Mouse (Mus musculus) neural tube, embryonic 12.5 days (tissue): ENCODE results near the gene Gm49368. TPM values are rescaled to one million over a fixed set of nuclear protein-coding genes. Genes with fewer than 3 reads are reported as not detected.

Source experiments
- ATAC-seq: fragments of 200-750 bp; cut with Nextera tagmentation; 2 replicates; pipeline ENCODE4 v1.8.0; 2017; ENCODE audit warnings: low read depth, mild to moderate bottlenecking, moderate TSS enrichment, moderate library complexity; ENCODE audit not compliant: low FRiP score
- H3K27ac ChIP-seq: fragments of 300-500 bp; sonication (generic); 2 replicates; pipeline ENCODE4 v1.5.1; 2016
- H3K27me3 ChIP-seq: fragments of 300-500 bp; sonication (generic); replicated peaks from 2 replicates; pipeline ENCODE4 v1.6.1; 2016; ENCODE audit warnings: mild to moderate bottlenecking
- H3K36me3 ChIP-seq: fragments of 300-500 bp; sonication (generic); 2 replicates; pipeline ENCODE4 v1.6.1; 2016; ENCODE audit warnings: mild to moderate bottlenecking
- H3K4me1 ChIP-seq: fragments of 300-500 bp; sonication (generic); 2 replicates; pipeline ENCODE4 v1.6.1; 2016
- H3K4me2 ChIP-seq: fragments of 300-500 bp; sonication (generic); replicated peaks from 2 replicates; pipeline ENCODE4 v1.6.1; 2016; ENCODE audit warnings: mild to moderate bottlenecking
- H3K4me3 ChIP-seq: fragments of 300-500 bp; sonication (generic); 2 replicates; pipeline ENCODE4 v1.5.1; 2016
- H3K9ac ChIP-seq: fragments of 300-500 bp; sonication (generic); 2 replicates; pipeline ENCODE4 v1.6.1; 2016; ENCODE audit warnings: mild to moderate bottlenecking
- H3K9me3 ChIP-seq: fragments of 300-500 bp; sonication (generic); 2 replicates; pipeline ENCODE4 v1.6.1; 2016; ENCODE audit warnings: mild to moderate bottlenecking
- WGBS: fragments of 180-500 bp; shearing (Covaris S2); methylation state at CpG from one replicate; pipeline ENCODE4 v1.1.7; 2016; 5-methylcytosine and 5-hydroxymethylcytosine counted together
- polyA plus RNA-seq: library from polyadenylated mRNA; unstranded; fragments of >200 nt; fragmentation: Nextera tagmentation; extraction: Ambion mirVana; gene quantifications from 2 replicates; pipeline ENCODE4 v1.2.1, GENCODE M21; 2016

Gene Gm49368
- polyA plus RNA-seq, 1 experiment from 2014 or later, result not detected

DNA sequence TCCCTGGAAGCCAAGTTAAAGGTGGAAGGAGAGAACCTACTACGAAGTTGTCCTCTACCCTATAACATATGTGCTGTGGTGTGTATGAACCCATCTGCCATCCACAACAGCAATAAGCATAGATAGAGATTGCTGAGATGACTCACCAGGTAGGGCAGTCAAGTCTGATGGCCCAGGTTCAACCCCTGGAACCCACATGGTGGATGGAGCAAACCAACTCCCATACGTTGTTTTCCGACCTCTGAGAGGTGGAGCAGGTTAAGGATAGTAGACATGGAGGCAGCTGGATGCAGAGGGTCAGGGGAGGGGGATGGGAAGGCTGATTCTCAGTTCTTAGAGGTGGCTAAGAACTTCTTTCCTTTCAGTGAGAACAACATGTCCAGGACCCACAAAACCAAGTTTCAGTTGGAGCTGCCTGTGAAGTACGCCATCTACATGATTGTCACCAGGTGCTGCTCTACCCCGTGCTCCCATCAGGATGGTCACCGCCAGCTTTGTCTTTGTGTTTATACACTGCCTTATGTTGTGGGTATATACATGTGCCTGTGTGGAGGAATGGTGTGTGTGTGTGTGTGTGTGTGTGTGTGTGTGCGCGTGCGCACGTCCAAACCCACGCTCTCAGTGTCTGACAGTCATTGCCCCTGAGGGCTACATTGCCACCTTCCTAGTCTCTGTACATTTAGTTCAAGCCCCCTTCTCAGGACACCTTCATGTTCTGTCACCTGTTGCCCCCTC is 52.1 kb downstream of the Gm49368 start:
- Histone ChIP-seq H3K4me1 (no peaks in the 10 kb centered on the region), H3K4me2 (no peak overlapping the region), H3K4me3 (no peak overlapping the region), H3K36me3 (no peaks in the 10 kb centered on the region), H3K27me3 (no peaks in the 10 kb centered on the region), H3K9ac (no peak overlapping the region), H3K27ac (no peak overlapping the region), H3K9me3 (no peaks in the 10 kb centered on the region)
- ATAC-seq, result no peak
- WGBS, result 90% methylated on average over 11 of the region's 11 CpGs

DNA sequence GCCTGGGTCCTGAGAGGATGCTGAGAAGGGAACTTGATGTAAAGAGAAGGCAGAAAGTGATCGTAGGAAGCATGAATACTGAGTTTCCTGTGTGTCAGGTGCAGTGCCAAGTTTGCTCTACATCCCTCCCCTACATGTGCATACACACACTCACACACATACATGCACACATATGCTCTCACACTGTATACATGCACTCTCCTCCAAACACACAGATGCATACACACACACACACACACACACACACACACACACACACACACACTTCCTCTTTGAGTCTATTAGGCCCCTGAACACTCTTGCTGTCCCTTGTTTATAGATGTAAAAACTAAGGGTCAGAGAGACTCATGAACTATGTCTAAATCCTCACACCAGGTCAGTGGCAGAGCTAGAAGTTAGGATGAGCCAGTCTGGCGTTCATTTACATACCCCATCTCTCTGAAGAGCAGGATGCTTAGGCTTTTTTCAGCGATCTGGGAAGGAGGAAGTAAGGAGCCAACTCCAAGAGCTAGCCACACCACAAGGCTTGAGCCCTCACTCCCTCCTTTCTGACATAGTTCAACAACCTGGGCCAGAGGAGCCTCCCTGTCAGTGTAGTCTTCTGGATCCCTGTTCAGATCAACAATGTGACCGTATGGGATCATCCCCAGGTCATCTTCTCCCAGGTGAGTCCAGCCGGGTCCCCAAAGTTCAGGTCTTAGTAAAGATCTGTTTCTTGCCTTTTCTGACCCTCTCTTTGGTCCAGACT is 52.9 kb downstream of the Gm49368 start:
- Histone ChIP-seq H3K4me2 (no peak overlapping the region), H3K27ac (no peak overlapping the region), H3K4me3 (no peak overlapping the region), H3K36me3 (no peaks in the 10 kb centered on the region), H3K9ac (no peak overlapping the region), H3K9me3 (no peaks in the 10 kb centered on the region), H3K4me1 (no peaks in the 10 kb centered on the region), H3K27me3 (no peaks in the 10 kb centered on the region)
- no peak for ATAC-seq
- WGBS, result 85% methylated on average over 5 of the region's 5 CpGs

- no peak for ATAC-seq
- H3K4me3 ChIP-seq, result no peak overlapping the region
- 94% methylated on average over 5 of the region's 5 CpGs for WGBS
Observed at GRCm38 (mm10) chr7:128116396-128116795, 53.9 kb downstream of the Gm49368 start.

DNA sequence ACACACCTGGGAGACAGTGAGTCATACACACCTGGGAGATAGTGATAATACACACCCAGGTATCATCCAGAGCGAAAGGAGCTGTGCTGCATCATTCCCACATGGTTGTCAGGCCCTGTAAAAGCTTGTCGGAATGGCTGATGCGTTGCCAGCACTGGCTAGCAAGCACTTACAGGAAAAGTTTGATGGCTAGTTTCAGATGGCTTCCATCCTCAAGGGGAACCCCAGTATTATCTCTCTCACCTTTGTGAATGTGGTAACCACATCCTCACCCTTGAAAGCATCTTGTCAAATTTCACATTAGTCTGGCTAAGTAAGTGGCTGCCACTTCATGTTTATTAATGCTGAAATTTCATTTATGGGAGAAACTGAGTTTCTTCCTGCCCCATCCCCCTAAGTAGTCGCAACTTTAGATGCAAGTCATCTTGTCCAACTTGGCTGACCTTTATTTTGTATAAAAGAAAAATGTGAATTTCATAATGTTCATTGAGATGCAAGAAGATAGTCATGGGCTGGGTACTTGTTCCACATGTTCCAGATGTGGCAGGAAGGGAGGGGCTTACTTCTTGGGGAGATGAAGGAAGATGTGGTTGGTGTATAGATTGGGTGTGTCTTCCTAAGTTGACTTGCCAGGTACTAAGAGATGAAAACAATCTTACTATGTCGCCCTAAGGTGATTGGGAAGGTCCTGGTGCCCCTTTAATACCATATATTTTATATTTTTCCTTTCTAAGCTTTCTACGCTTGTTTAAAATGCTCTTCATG is 57.4 kb downstream of the Gm49368 start:
- H3K9me3 ChIP-seq, result no peaks in the 10 kb centered on the region
- no peaks in the 10 kb centered on the region for H3K27me3 ChIP-seq
- H3K9ac ChIP-seq, result no peak overlapping the region
- no peaks in the 10 kb centered on the region for H3K4me1 ChIP-seq
- no peak overlapping the region for H3K4me2 ChIP-seq
- 85% methylated on average over 6 of the region's 6 CpGs for WGBS
- no peak overlapping the region for H3K4me3 ChIP-seq
- no peak for ATAC-seq
- H3K27ac ChIP-seq, result no peak overlapping the region
- no peaks in the 10 kb centered on the region for H3K36me3 ChIP-seq

More at GRCm38 (mm10) chr7:128116396-128116795, 53.9 kb downstream of the Gm49368 start:
- no peak overlapping the region for H3K27ac ChIP-seq
- no peak overlapping the region for H3K4me2 ChIP-seq
- no peak overlapping the region for H3K9ac ChIP-seq
- no peaks in the 10 kb centered on the region for H3K36me3 ChIP-seq
- no peaks in the 10 kb centered on the region for H3K27me3 ChIP-seq
- no peaks in the 10 kb centered on the region for H3K4me1 ChIP-seq
- H3K9me3 ChIP-seq, result no peaks in the 10 kb centered on the region

- no peak within 1 kb of the TSS for H3K4me3 ChIP-seq
- no peak for ATAC-seq
- no peak within 1 kb of the TSS for H3K4me2 ChIP-seq
- 88% methylated on average over 8 of the region's 8 CpGs for WGBS
- no peaks in the 10 kb centered on the region for H3K9me3 ChIP-seq
- no peaks in the 10 kb centered on the region for H3K36me3 ChIP-seq
- no peaks in the 10 kb centered on the region for H3K27me3 ChIP-seq
- H3K9ac ChIP-seq, result no peak within 1 kb of the TSS
- H3K27ac ChIP-seq, result no peak within 1 kb of the TSS
- H3K4me1 ChIP-seq, result no peaks in the 10 kb centered on the region
Observed at GRCm38 (mm10) chr7:128128741-128129720, 66.5 kb downstream of the Gm49368 start, which contains the start of gene Itgax. Gene Itgax (plus strand): TSS chr7:128129547.

- 94% methylated on average over 5 of the region's 5 CpGs for WGBS
- no peak overlapping the region for H3K9ac ChIP-seq
- no peaks in the 10 kb centered on the region for H3K9me3 ChIP-seq
- H3K4me3 ChIP-seq, result no peak overlapping the region
- no peak for ATAC-seq
- no peak overlapping the region for H3K27ac ChIP-seq
- H3K4me1 ChIP-seq, result no peaks in the 10 kb centered on the region
- H3K27me3 ChIP-seq, result no peaks in the 10 kb centered on the region
- H3K4me2 ChIP-seq, result no peak overlapping the region
- H3K36me3 ChIP-seq, result no peaks in the 10 kb centered on the region
Observed at GRCm38 (mm10) chr7:128132148-128132547, 69.7 kb downstream of the Gm49368 start.

DNA sequence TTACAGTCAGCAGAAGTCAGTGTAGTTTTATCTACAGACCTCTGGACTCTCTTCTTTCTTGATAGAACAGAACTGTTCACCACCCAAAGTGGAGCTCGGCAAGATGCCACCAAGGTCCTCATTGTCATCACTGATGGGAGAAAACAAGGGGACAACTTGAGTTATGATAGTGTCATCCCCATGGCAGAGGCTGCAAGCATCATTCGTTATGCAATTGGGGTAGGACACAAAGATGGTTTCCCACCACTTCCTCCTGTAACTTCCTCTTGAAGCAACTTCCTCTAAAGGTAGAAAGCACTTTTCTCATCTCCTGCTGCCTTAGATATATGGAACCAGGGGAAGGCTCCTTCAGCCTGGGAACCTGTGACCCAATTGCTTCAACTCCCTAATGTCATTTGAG is 71.1 kb downstream of the Gm49368 start:
- Histone ChIP-seq H3K36me3 (no peaks in the 10 kb centered on the region), H3K9me3 (no peaks in the 10 kb centered on the region), H3K4me1 (no peaks in the 10 kb centered on the region), H3K27me3 (no peaks in the 10 kb centered on the region), H3K9ac (no peak overlapping the region), H3K27ac (no peak overlapping the region), H3K4me3 (no peak overlapping the region), H3K4me2 (no peak overlapping the region)
- no peak for ATAC-seq
- WGBS, result 90% methylated on average over 2 of the region's 2 CpGs

DNA sequence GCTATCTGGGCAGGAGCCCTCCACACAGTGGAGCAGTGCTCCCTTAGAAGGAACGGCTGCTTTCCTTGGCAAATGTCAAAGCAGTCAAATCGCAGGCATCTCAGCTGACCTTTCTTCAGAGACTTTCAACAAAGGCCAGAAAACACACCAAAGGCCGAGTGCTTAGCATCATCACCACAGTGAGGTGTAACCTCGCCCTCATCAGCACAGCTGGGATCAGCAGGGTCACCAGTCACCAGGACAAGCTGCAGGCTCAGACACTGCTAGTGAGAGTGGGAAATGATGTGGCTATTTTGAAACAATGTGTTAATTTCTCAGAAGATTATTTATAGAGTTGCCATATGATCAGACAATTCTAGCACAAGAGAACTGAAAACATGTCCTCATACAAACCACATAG is 74.4 kb downstream of the Gm49368 start:
- H3K27me3 ChIP-seq, result no peaks in the 10 kb centered on the region
- ATAC-seq, result no peak
- no peaks in the 10 kb centered on the region for H3K36me3 ChIP-seq
- H3K9ac ChIP-seq, result no peak overlapping the region
- no peaks in the 10 kb centered on the region for H3K9me3 ChIP-seq
- no peak overlapping the region for H3K4me3 ChIP-seq
- no peak overlapping the region for H3K4me2 ChIP-seq
- no peak overlapping the region for H3K27ac ChIP-seq
- H3K4me1 ChIP-seq, result no peaks in the 10 kb centered on the region
- 57% methylated on average over 4 of the region's 4 CpGs for WGBS

DNA sequence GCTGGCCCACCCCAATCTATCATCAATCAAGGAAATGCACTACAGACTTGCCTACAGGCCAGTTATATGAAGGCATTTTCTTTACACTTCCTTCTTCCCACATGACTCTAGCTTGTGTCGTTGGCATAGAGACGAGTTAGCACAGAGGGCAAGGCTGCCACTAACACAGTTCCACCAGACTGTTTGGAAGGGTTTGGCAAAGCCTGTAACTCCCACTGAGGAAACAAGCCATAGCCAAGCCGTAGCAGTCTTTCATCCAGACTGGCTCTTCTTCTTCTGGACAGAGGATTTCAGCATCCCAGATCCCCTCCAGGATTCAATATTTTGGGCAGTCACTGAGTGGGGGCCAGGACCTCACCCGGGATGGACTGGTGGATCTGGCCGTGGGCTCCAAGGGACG is 77.1 kb downstream of the Gm49368 start:
- H3K27ac ChIP-seq, result no peak overlapping the region
- 96% methylated on average over 6 of the region's 6 CpGs for WGBS

GRCm38 (mm10) chr7:128150970-128151369 is 88.5 kb downstream of the Gm49368 start:
- Histone ChIP-seq H3K9me3 (no peaks in the 10 kb centered on the region), H3K4me1 (no peaks in the 10 kb centered on the region), H3K4me2 (no peak overlapping the region), H3K4me3 (no peak overlapping the region), H3K27ac (no peak overlapping the region), H3K27me3 (no peaks in the 10 kb centered on the region), H3K9ac (no peak overlapping the region), H3K36me3 (no peaks in the 10 kb centered on the region)
- 52% methylated on average over 8 of the region's 8 CpGs for WGBS
- no peak for ATAC-seq

More for the DNA sequence above, 77.1 kb downstream of the Gm49368 start:
- Histone ChIP-seq H3K4me2 (no peak overlapping the region), H3K4me3 (no peak overlapping the region), H3K36me3 (no peaks in the 10 kb centered on the region), H3K9ac (no peak overlapping the region), H3K27me3 (no peaks in the 10 kb centered on the region), H3K9me3 (no peaks in the 10 kb centered on the region), H3K4me1 (no peaks in the 10 kb centered on the region)
- no peak for ATAC-seq

- no peaks in the 10 kb centered on the region for H3K27me3 ChIP-seq
- H3K4me3 ChIP-seq, result no peak within 1 kb of the TSS
- 92% methylated on average over 21 of the region's 21 CpGs for WGBS
- H3K9ac ChIP-seq, result no peak within 1 kb of the TSS
- ATAC-seq, result no peak
- H3K27ac ChIP-seq, result no peak within 1 kb of the TSS
- H3K9me3 ChIP-seq, result no peaks in the 10 kb centered on the region
- no peak within 1 kb of the TSS for H3K4me2 ChIP-seq
- no peaks in the 10 kb centered on the region for H3K36me3 ChIP-seq
- no peaks in the 10 kb centered on the region for H3K4me1 ChIP-seq
Observed at GRCm38 (mm10) chr7:128154076-128154475, 91.6 kb downstream of the Gm49368 start, which contains the start of gene Itgad. Gene Itgad (plus strand): TSS chr7:128154376.
